Mouse (Mus musculus): ENCODE measurements around the gene Fosb.

DNA sequence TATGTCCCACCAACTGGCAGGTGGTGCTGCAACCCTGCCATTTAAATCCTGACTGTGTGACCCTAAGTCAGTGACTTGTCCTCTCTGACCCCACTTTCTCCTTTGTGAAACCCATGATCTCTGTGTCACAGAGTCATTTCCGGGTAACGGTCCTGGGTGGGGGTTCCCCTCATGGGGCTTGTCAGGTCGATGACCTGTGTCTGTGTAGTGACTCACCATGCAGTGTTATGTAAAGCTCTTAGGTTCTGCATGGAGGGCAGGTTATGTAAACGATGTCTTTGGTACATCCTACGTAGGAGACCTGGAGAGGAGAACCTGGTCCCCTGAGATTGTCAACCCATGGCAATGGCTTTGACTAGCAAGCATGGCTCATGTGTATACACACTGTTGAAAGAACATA is 11.6 kb upstream of the Fosb start:
- no peak for TF ChIP-seq CTCF (IDR thresholded peaks at IDR 0.05; ENCODE audit: borderline replicate concordance, control insufficient read depth, extremely low read depth, insufficient read depth, low read length, poor library complexity)
- no peak for TF ChIP-seq POLR2A (IDR thresholded peaks at IDR 0.05; ENCODE audit: control insufficient read depth, extremely low read depth, insufficient read depth, low read length, poor library complexity)
